Mouse (Mus musculus) megakaryocyte, embryonic 14.5 days (primary cell): Measurements from ENCODE around the gene Ccser1.

ENCODE experiments used
- FLI1 ChIP-seq: IDR thresholded peaks from 2 replicates; pipeline ENCODE4 v1.6.1; 2012; ENCODE audit warnings: low read length, inconsistent platforms, mixed read lengths
- GATA1 ChIP-seq: IDR thresholded peaks from 3 replicates; pipeline ENCODE4 v1.6.1; 2012; ENCODE audit warnings: mixed read lengths, low read length, inconsistent platforms, borderline replicate concordance

DNA sequence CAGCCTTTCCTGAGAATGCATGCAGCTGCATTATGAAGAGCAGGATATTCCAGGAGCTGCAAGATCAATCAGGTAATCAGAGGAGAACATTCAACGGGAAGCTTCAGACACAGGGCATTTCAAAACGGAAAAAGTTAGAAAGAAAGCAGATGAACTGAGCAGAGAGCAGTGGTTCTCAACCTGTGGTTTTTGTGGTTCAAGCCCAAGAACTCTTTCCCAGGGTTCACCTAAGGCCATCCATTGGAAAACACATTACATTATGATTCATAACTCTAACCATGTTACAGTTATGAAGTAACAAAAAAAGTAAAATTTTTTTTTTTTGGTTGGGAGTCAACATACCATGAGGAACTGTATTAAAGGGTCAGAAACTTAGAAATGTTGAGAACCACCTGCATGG, 37.6 kb downstream of the Ccser1 start:
- TF ChIP-seq GATA1 (no peak), FLI1 (no peak)
